Mouse (Mus musculus): Measurements from ENCODE around the gene Gamt. TPM values are rescaled to one million over a fixed set of nuclear protein-coding genes. Genes with fewer than 3 reads are reported as not detected.
"Not testable (repeated sequence)": the region's sequence is repeated elsewhere in the genome, so short reads cannot be mapped to it uniquely, and the experiment has no call there.

Gamt gene
- polyA plus RNA-seq, 1 experiment from 2014 or later, result 35.1 TPM

DNA sequence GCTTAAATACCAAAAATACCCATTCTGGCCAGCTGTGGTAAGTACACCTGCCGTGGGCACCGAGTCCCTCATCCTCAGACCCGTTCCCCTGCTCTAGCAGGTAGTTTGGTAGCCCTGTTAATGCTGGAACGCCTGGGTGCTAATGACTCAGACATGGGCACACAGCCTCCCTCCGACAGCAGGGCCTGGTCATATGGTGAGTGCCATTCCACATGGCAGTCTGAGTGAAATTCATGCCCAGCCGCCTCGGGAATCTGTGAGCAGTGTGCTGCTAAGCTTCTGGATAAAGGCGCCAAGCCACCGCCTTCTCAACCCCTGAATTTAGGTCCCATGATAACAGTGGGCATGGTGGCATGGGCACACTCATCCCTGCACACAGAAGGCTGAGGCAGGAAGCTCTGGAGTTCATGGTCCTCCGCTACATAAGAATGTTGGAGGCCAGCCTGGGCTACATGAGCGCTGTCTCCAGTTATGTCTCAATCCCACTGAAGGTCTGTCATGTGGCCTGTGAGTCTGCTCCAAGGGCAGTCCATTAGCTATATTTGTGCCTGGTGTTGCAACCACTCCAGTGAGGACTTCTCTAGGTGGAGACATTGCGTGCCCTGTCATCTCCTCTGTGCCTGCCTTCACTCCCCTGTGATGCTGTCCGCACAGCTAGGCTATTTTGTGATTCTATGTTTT lies 24.5 kb downstream of the Gamt start:
- Histone ChIP-seq H3K9ac (ENCODE audit: low read length) (no peak overlapping the region), H3K27ac (ENCODE audit: low read depth, low read length) (no peak overlapping the region), H3K27me3 (ENCODE audit: control insufficient read depth, insufficient read depth, low read length) (no peaks in the 10 kb centered on the region), H3K4me1 (ENCODE audit: control insufficient read depth, insufficient read depth, low read length) (peaks cover 3% of the 10 kb centered on the region; the same call in 1 of the 2 replicates), H3K4me3 (ENCODE audit: low read depth, low read length) (no peak overlapping the region), H3K36me3 (ENCODE audit: control insufficient read depth, insufficient read depth, low read length) (peaks cover 51% of the 10 kb centered on the region), H3K9me3 (ENCODE audit: control insufficient read depth, low read length) (no peaks in the 10 kb centered on the region), H3K4me2 (ENCODE audit: low read depth) (no peak overlapping the region)
- DNase-seq (ENCODE audit: low spot score), result no peak
- no peak for ATAC-seq (ENCODE audit: insufficient read depth, low FRiP score, low TSS enrichment)
- WGBS, result 97% methylated on average over 13 of the region's 13 CpGs

DNA sequence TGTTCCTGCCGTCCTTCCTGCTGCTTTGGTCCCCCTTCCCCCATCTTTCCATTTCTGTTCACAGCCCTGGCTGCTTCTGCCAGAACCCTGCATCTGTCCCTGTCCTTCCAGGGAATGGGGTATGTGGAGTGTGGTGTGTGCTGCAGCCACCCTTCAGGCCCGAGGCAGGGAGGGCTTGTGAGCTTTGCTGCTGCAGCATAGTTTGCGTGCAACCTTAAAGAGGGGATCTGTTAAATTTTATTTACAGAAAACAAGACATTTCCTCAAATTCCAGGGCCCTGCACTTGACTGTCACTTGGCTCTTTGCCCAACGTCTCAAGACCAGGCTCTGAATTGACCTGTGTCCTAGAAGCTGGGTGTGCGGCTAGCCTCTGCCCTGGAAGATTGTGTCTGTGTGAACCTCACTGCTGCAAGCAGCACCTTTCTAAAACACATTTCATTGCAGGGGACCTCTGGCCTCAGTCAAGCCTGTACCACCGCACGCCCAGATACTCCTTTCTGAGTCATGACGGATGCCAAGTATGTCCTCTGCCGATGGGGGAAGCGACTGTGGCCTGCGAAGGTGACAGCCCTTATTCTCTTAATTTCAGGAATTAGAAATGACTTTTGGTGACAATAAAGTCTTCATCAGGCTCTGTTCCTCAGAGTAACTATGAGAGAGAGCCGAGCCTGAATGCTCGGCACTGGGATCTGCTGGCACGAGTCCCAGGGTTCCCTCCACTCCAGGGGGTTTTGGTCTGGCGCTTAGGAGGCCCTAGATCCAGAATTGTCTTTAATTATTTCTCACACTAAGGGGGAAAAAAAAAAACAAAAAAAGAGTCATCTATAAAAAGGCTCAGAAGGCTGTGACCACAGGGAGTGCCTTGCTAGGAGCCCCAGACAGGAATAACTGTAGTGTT lies 32.7 kb downstream of the Gamt start:
- no peak for DNase-seq (ENCODE audit: low spot score)
- H3K27ac ChIP-seq (ENCODE audit: low read depth, low read length), result no peak overlapping the region

DNA sequence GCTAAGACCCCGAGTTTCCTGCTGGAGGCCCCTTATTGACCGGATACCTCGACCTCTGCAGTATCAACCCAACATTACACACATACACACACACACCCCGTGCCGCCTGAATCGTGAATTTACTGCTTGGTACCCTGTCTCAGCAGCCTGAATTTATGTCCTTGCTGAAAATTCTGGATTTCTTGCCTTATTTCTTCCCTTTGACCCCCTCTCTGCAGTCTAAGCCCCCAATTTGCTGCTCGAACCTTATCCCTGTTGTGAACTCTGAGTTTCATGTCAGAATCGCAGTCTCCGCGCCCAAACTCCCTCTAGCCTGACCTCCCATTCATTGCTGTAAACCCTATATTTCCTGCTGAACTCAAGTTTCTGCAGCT lies 33.7 kb downstream of the Gamt start:
- Histone ChIP-seq H3K27me3 (ENCODE audit: control insufficient read depth, insufficient read depth, low read length) (no peaks in the 10 kb centered on the region), H3K9me3 (ENCODE audit: control insufficient read depth, low read length) (no peaks in the 10 kb centered on the region), H3K27ac (ENCODE audit: low read depth, low read length) (peak overlapping the region; percentile 87), H3K4me2 (ENCODE audit: low read depth) (peak overlapping the region; percentile 95), H3K4me1 (ENCODE audit: control insufficient read depth, insufficient read depth, low read length) (peaks cover 18% of the 10 kb centered on the region), H3K36me3 (ENCODE audit: control insufficient read depth, insufficient read depth, low read length) (peaks cover 2% of the 10 kb centered on the region; the same call in 1 of the 2 replicates), H3K4me3 (ENCODE audit: low read depth, low read length) (peak overlapping the region; percentile 84), H3K9ac (ENCODE audit: low read length) (peak overlapping the region; percentile 94)
- 15% methylated on average over 10 of the region's 10 CpGs for WGBS
- peak; percentile 13; the same call in 1 of the 2 replicates for ATAC-seq (ENCODE audit: insufficient read depth, low FRiP score, low TSS enrichment)
- peak; percentile 33 for DNase-seq (ENCODE audit: low spot score)

More for the DNA sequence above, 32.7 kb downstream of the Gamt start:
- H3K9me3 ChIP-seq (ENCODE audit: control insufficient read depth, low read length), result no peaks in the 10 kb centered on the region
- no peaks in the 10 kb centered on the region for H3K27me3 ChIP-seq (ENCODE audit: control insufficient read depth, insufficient read depth, low read length)
- H3K36me3 ChIP-seq (ENCODE audit: control insufficient read depth, insufficient read depth, low read length), result peaks cover 10% of the 10 kb centered on the region
- peak overlapping the region; percentile 84; the same call in 1 of the 2 replicates for H3K4me3 ChIP-seq (ENCODE audit: low read depth, low read length)
- no peak for ATAC-seq (ENCODE audit: insufficient read depth, low FRiP score, low TSS enrichment)
- H3K9ac ChIP-seq (ENCODE audit: low read length), result no peak overlapping the region
- H3K4me2 ChIP-seq (ENCODE audit: low read depth), result peak overlapping the region; percentile 95; the same call in 1 of the 2 replicates
- peaks cover 21% of the 10 kb centered on the region for H3K4me1 ChIP-seq (ENCODE audit: control insufficient read depth, insufficient read depth, low read length)
- WGBS, result 76% methylated on average over 15 of the region's 15 CpGs

DNA sequence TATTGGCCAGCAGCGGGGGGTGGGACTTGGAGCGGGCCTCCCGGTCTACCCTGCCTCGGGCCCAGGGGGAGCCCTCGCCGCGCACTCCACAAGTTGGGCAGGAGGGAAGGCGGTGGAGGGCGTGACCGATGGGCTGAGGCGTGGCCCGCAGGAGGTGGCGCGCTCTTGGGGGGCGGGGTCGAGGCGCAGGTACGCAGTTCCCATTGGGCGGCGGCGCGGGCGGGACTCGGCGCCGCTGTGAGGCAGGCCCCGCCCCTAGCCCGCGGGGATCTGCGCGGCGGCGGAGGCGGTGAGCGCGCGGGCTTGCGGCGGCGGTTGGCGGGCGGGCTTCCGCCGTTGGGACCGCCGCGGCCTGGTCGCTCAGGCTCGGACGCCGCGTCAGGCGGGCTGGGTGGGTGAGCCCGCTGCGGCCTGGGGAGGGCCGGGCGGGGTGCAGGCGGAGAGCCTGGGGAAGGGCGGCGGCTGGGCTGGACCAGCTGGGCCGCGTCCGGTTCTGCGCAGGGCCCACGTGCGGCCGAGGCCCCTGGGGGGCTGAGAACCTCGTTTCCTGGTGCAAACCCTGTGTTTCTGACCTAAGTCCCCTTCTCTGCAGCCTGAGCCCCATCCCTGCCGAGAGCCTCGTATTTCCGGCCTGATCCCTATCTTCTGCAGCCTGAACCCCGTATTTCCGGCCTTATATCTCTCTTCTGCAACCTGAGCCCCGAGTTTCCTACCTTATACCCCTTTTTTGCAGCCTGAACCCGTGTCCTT lies 34.2 kb downstream of the Gamt start, which contains the start of gene Mum1:
Mum1 (plus strand) TSS at position 19 of the 750 bp plus-strand sequence.
- Histone ChIP-seq H3K27ac (ENCODE audit: low read depth, low read length) (peak within 1 kb of the TSS; percentile 87), H3K9me3 (ENCODE audit: control insufficient read depth, low read length) (no peaks in the 10 kb centered on the region), H3K36me3 (ENCODE audit: control insufficient read depth, insufficient read depth, low read length) (no peaks in the 10 kb centered on the region), H3K4me3 (ENCODE audit: low read depth, low read length) (peak within 1 kb of the TSS; percentile 84), H3K4me1 (ENCODE audit: control insufficient read depth, insufficient read depth, low read length) (peaks cover 18% of the 10 kb centered on the region), H3K27me3 (ENCODE audit: control insufficient read depth, insufficient read depth, low read length) (no peaks in the 10 kb centered on the region), H3K4me2 (ENCODE audit: low read depth) (peak within 1 kb of the TSS; percentile 95), H3K9ac (ENCODE audit: low read length) (peak within 1 kb of the TSS; percentile 94)
- WGBS, result under 1% methylated on average over 59 of the region's 75 CpGs
- DNase-seq (ENCODE audit: low spot score) (peak; percentile 100), ATAC-seq (ENCODE audit: insufficient read depth, low FRiP score, low TSS enrichment) (peak; percentile 97)

DNA sequence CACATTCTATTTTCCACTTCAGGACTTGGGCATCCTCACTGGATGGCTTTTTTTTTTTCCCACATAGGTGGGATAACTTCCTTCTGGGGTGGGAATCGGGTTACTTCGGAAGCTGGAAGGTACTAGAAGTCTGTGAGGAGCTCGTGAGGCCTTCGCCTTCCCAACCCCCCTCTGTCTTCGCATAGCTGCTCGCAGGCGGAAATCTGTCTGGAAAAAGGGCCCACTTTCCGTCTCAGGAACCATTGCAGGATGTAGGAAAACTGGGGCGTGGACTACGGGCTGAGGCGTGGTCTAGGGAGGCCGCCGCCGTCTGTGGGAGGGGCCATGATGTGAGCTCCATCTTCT lies 34.8 kb downstream of the Gamt start:
- H3K36me3 ChIP-seq (ENCODE audit: control insufficient read depth, insufficient read depth, low read length), result no peaks in the 10 kb centered on the region
- peaks cover 18% of the 10 kb centered on the region for H3K4me1 ChIP-seq (ENCODE audit: control insufficient read depth, insufficient read depth, low read length)
- peak overlapping the region; percentile 84; the same call in 1 of the 2 replicates for H3K4me3 ChIP-seq (ENCODE audit: low read depth, low read length)
- H3K27ac ChIP-seq (ENCODE audit: low read depth, low read length), result peak overlapping the region; percentile 61; the same call in 1 of the 2 replicates
- WGBS, result under 1% methylated on average over 14 of the region's 14 CpGs
- peak overlapping the region; percentile 42 for H3K4me2 ChIP-seq (ENCODE audit: low read depth)
- peak overlapping the region; percentile 41 for H3K9ac ChIP-seq (ENCODE audit: low read length)
- DNase-seq (ENCODE audit: low spot score) (no peak), ATAC-seq (ENCODE audit: insufficient read depth, low FRiP score, low TSS enrichment) (no peak; the same call in 1 of the 2 replicates)
- no peaks in the 10 kb centered on the region for H3K9me3 ChIP-seq (ENCODE audit: control insufficient read depth, low read length)
- no peaks in the 10 kb centered on the region for H3K27me3 ChIP-seq (ENCODE audit: control insufficient read depth, insufficient read depth, low read length)

DNA sequence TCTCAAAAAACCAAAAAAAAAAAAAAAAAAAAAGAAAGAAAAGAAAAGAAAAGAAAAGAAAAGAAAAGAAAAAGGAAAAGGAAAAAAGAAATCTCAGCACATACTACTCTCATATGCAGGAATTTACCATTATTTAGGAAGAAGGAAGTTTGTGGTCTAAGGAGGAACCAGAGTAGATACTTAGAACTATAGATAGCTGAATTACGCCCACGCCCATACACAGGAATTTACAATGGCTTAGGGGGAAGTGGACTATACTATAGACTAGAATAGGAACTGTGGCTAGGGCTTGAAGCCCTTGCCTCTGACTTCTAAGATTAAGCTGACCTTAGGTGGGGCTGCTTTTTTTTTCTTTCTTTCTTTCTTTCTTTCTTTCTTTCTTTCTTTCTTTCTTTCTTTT lies 37.7 kb downstream of the Gamt start:
- H3K27me3 ChIP-seq (ENCODE audit: control insufficient read depth, insufficient read depth, low read length); H3K36me3 ChIP-seq (ENCODE audit: control insufficient read depth, insufficient read depth, low read length); DNase-seq (ENCODE audit: low spot score); H3K9ac ChIP-seq (ENCODE audit: low read length); H3K9me3 ChIP-seq (ENCODE audit: control insufficient read depth, low read length); H3K27ac ChIP-seq (ENCODE audit: low read depth, low read length); H3K4me3 ChIP-seq (ENCODE audit: low read depth, low read length); ATAC-seq (ENCODE audit: insufficient read depth, low FRiP score, low TSS enrichment); H3K4me2 ChIP-seq (ENCODE audit: low read depth): not testable (repeated sequence)
- WGBS, result 89% methylated on average over 2 of the region's 2 CpGs
- peaks cover 16% of the 10 kb centered on the region for H3K4me1 ChIP-seq (ENCODE audit: control insufficient read depth, insufficient read depth, low read length)

DNA sequence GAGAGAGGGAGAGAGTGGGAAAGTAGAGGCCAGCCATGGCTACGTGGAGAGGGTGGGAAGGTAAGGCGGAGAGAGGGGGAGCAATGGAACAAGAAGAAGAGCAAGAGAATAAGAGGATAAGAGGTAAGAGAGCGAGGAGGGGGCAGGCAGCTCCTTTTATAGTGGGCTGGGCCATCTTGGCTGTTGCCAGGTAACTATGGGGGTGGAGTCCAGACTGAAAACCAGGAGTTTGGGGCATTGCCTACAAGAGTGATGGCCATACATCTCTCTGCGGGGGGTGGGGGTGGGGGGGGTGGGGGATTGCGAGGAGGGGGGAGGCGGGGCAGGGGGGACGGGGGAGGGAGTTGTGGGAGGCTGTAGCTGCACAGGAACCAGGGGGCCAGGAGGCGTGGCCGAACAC lies 40.1 kb downstream of the Gamt start:
- H3K9ac ChIP-seq (ENCODE audit: low read length), result no peak overlapping the region
- no peaks in the 10 kb centered on the region for H3K9me3 ChIP-seq (ENCODE audit: control insufficient read depth, low read length)
- ATAC-seq (ENCODE audit: insufficient read depth, low FRiP score, low TSS enrichment) (no peak), DNase-seq (ENCODE audit: low spot score) (no peak)
- no peak overlapping the region for H3K4me3 ChIP-seq (ENCODE audit: low read depth, low read length)
- 39% methylated on average over 5 of the region's 9 CpGs for WGBS
- no peaks in the 10 kb centered on the region for H3K36me3 ChIP-seq (ENCODE audit: control insufficient read depth, insufficient read depth, low read length)
- H3K27ac ChIP-seq (ENCODE audit: low read depth, low read length), result no peak overlapping the region
- peaks cover 2% of the 10 kb centered on the region; the same call in 1 of the 2 replicates for H3K4me1 ChIP-seq (ENCODE audit: control insufficient read depth, insufficient read depth, low read length)
- H3K27me3 ChIP-seq (ENCODE audit: control insufficient read depth, insufficient read depth, low read length), result no peaks in the 10 kb centered on the region
- H3K4me2 ChIP-seq (ENCODE audit: low read depth), result no peak overlapping the region

DNA sequence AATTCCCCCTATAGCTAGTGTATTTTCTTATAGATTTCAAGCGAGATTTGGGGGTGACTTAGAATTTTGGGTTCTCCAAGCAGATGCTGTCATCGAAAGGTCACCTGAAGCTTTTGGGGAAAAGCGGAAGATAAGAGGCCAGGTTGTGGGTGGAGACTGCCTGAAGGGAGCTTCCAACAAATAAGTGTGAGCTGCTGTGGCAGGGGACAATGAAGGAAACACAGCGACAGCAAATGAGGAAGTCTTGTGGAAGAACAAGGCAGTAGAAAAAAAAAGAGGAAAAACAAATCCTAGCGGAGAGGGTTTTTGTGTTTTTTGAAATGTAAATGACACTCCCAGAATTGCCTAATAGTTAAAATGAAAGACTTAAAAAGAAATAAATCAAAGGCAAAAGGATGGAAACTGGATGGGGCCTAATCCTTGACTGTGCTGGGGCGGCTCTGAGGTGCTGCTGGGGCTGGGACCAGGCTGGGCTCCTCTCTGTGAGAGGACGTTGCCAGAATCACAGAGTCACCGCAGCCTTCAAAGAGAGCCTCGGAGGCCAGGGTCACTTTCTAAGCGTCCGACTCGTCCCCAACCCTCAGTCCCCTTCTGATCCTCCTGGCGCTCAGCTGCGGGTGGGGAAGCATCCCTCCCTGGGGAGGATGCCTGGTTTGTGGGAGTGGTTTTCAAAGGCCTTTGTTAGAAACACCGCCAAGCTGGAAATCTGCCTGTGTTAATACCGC lies 45.6 kb downstream of the Gamt start:
- WGBS, result 16% methylated on average over 16 of the region's 16 CpGs
- H3K4me3 ChIP-seq (ENCODE audit: low read depth, low read length), result no peak overlapping the region
- H3K9me3 ChIP-seq (ENCODE audit: control insufficient read depth, low read length), result no peaks in the 10 kb centered on the region
- no peaks in the 10 kb centered on the region for H3K36me3 ChIP-seq (ENCODE audit: control insufficient read depth, insufficient read depth, low read length)
- H3K4me2 ChIP-seq (ENCODE audit: low read depth), result no peak overlapping the region
- H3K27ac ChIP-seq (ENCODE audit: low read depth, low read length), result no peak overlapping the region
- DNase-seq (ENCODE audit: low spot score), result no peak
- H3K27me3 ChIP-seq (ENCODE audit: control insufficient read depth, insufficient read depth, low read length), result no peaks in the 10 kb centered on the region
- H3K9ac ChIP-seq (ENCODE audit: low read length), result no peak overlapping the region
- H3K4me1 ChIP-seq (ENCODE audit: control insufficient read depth, insufficient read depth, low read length), result no peaks in the 10 kb centered on the region
- no peak for ATAC-seq (ENCODE audit: insufficient read depth, low FRiP score, low TSS enrichment)

Measured in neural tube, embryonic 11.5 days (tissue).